In genomic region chr9:40389175-40389574, GRCm38 (mm10) we compare ENCODE assay signal across 24 mouse cellular contexts.
DNase-seq lines count a peak whose midpoint lies in the region; ATAC-seq lines count a peak whose summit lies in the region.
"Had no signal": no experiment of that assay in that cellular context is flagged by ENCODE, and none has a peak within 500 bp of the region (broad histone marks: within the 10 kb centered on the region; RNA-seq: fewer than 3 reads in every experiment).

No protein-coding gene starts in this region.

- no peaks in the 10 kb centered on the region for H3K9me3 ChIP-seq in forebrain, embryonic 15.5 days
- H3K9me3 ChIP-seq: embryonic facial prominence, embryonic 15.5 days; forebrain, embryonic 10.5 days; heart, embryonic 10.5 days; hindbrain, embryonic 12.5 days had no signal

- no peak for ATAC-seq in forebrain, embryonic 15.5 days (replicated peaks)
- ATAC-seq: forebrain, embryonic 14.5 days; hindbrain, embryonic 16.5 days; intestine, embryonic 16.5 days had no signal

- DNase-seq in CD4-positive helper T cell, adult 2 months (ENCODE audit: low read depth, low spot score): peak; percentile 47
- DNase-seq in R1 (ENCODE audit: low read depth, low spot score): peak; percentile 45
- peak; percentile 59 for DNase-seq in induced T-regulatory cell, adult 2 months (ENCODE audit: low read depth)
- no peak for DNase-seq in thymus, postnatal 25 days
- DNase-seq in thymus, postnatal 0 days (ENCODE audit: low spot score): no peak
- DNase-seq: adrenal gland, adult 2 months; adrenal gland, postnatal 25 days; B cell, adult 2 months; cerebellum, adult 18-20 months; cerebellum, postnatal 10 days; embryo, embryonic 11 days; gastrocnemius, postnatal 36 days; heart, adult 18-20 months; heart, postnatal 10 days; heart, postnatal 4 days had no signal

- H3K4me1 ChIP-seq in forebrain, embryonic 15.5 days: peaks cover 19% of the 10 kb centered on the region

- no peak overlapping the region for H3K4me2 ChIP-seq in forebrain, embryonic 15.5 days (replicated peaks)
- H3K4me2 ChIP-seq: embryonic facial prominence, embryonic 15.5 days; hindbrain, embryonic 12.5 days had no signal

- no peak overlapping the region for H3K4me3 ChIP-seq in forebrain, embryonic 15.5 days
- H3K4me3 ChIP-seq: embryonic facial prominence, embryonic 15.5 days; erythroblast, embryonic 14.5 days; forebrain, embryonic 10.5 days; heart, embryonic 10.5 days; hindbrain, embryonic 12.5 days had no signal

- 89% methylated on average over 6 of the region's 6 CpGs for WGBS in forebrain, embryonic 15.5 days

- H3K27ac ChIP-seq in forebrain, embryonic 15.5 days (replicated peaks): no peak overlapping the region
- H3K27ac ChIP-seq: embryonic facial prominence, embryonic 15.5 days; forebrain, embryonic 10.5 days; heart, embryonic 10.5 days; hindbrain, embryonic 12.5 days had no signal

- H3K36me3 ChIP-seq in forebrain, embryonic 15.5 days: no peaks in the 10 kb centered on the region
- H3K36me3 ChIP-seq: embryonic facial prominence, embryonic 15.5 days; forebrain, embryonic 10.5 days; heart, embryonic 10.5 days; hindbrain, embryonic 12.5 days had no signal

- no peaks in the 10 kb centered on the region for H3K27me3 ChIP-seq in forebrain, embryonic 15.5 days
- H3K27me3 ChIP-seq: embryonic facial prominence, embryonic 15.5 days; hindbrain, embryonic 12.5 days had no signal

- H3K9ac ChIP-seq in forebrain, embryonic 15.5 days (replicated peaks): no peak overlapping the region
- H3K9ac ChIP-seq: embryonic facial prominence, embryonic 15.5 days; hindbrain, embryonic 12.5 days had no signal

Comparison
In these comparisons a context has a peak if more than half of its experiments do, and no peak if none do; other contexts are left out.
1. DNase-seq: peak in CD4-positive helper T cell, adult 2 months (single experiment), R1 (single experiment) and induced T-regulatory cell, adult 2 months (single experiment); none in thymus, postnatal 25 days (single experiment) and thymus, postnatal 0 days (single experiment).